Mouse (Mus musculus): ENCODE results near the gene Cog7. TPM values are rescaled to one million over a fixed set of nuclear protein-coding genes. Genes with fewer than 3 reads are reported as not detected.

The Cog7 gene
- polyA plus RNA-seq, 1 experiment from 2014 or later, result 27.8 TPM

DNA sequence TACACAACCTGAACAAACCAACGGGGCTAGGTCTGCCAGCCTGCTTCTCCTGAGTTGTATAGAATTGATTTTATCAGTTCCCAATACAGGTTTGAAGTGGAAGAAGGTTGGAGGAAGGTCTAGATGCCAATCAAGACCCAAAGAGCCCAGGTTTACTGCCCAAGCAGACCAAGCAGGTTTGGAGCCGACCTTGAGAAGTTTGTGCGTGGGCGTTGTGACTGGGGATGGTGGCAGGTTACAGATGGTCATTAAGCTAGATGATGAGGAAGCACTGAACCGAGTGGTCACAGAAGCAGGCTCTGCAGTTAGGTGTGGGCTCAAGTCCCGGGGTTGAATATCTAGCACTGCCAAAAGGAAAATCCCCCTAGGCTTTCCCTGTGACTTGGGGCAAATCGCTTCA is 106.7 kb downstream of the Cog7 start:
- ATAC-seq (ENCODE audit: low FRiP score), result no peak
- no peaks in the 10 kb centered on the region for H3K36me3 ChIP-seq
- H3K27ac ChIP-seq (replicated peaks), result no peak overlapping the region
- no peaks in the 10 kb centered on the region for H3K4me1 ChIP-seq
- no peak overlapping the region for H3K4me3 ChIP-seq (replicated peaks)
- H3K9me3 ChIP-seq (replicated peaks), result no peaks in the 10 kb centered on the region
- WGBS, result 89% methylated on average over 7 of the region's 7 CpGs
- no peak overlapping the region for H3K9ac ChIP-seq (replicated peaks)
- no peaks in the 10 kb centered on the region for H3K27me3 ChIP-seq (replicated peaks)
- H3K4me2 ChIP-seq, result no peak overlapping the region

DNA sequence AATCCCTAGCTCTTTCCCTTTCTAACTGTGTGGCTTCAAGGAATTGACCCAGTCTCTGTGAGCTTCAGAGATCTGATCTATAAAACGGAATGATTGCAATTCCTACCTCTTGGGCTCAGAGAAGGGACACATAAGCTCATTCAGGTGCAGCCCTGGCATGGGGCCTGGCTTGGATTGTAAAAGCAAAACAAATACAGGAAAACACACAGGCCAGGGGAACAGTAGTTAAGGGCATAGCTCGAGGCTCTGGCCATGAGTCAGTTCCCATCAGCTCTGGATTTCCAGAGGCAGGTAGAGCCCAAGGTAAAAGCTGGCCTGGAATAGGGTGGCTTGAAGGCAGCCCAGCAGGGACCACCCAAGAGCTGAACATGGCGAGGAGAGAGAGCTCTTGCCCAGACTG is 107.5 kb downstream of the Cog7 start:
- no peak for ATAC-seq (ENCODE audit: low FRiP score)
- Histone ChIP-seq H3K4me1 (no peaks in the 10 kb centered on the region), H3K4me2 (no peak overlapping the region), H3K27me3 (replicated peaks) (no peaks in the 10 kb centered on the region), H3K36me3 (no peaks in the 10 kb centered on the region), H3K9me3 (replicated peaks) (no peaks in the 10 kb centered on the region), H3K9ac (replicated peaks) (no peak overlapping the region), H3K4me3 (replicated peaks) (no peak overlapping the region), H3K27ac (replicated peaks) (no peak overlapping the region)
- WGBS, result 60% methylated on average over 3 of the region's 3 CpGs

DNA sequence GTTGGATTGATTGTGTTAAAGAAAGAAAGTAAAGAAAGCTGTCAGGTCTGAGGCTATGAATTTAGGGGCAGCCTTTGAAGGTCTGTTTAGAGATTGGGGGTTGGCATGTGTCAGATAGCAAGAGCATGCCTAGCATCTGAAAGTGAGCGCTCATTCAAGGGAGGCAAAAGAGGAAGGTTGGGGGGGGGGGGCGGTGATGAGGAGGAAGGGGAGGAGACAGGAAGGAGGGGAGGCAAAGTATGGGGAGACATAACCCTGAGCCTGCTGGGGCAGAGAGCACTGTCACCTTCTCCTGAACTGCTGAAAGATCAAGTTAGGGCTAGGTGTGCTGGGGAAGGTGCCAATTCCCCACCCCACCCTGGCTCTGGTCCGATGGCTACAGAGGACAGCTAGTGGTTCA is 109.9 kb downstream of the Cog7 start:
- ATAC-seq (ENCODE audit: low FRiP score), result no peak
- WGBS, result 76% methylated on average over 2 of the region's 3 CpGs
- Histone ChIP-seq H3K9ac (replicated peaks) (no peak overlapping the region), H3K27ac (replicated peaks) (no peak overlapping the region), H3K4me3 (replicated peaks) (no peak overlapping the region), H3K9me3 (replicated peaks) (no peaks in the 10 kb centered on the region), H3K27me3 (replicated peaks) (no peaks in the 10 kb centered on the region), H3K4me2 (no peak overlapping the region), H3K36me3 (no peaks in the 10 kb centered on the region), H3K4me1 (no peaks in the 10 kb centered on the region)

DNA sequence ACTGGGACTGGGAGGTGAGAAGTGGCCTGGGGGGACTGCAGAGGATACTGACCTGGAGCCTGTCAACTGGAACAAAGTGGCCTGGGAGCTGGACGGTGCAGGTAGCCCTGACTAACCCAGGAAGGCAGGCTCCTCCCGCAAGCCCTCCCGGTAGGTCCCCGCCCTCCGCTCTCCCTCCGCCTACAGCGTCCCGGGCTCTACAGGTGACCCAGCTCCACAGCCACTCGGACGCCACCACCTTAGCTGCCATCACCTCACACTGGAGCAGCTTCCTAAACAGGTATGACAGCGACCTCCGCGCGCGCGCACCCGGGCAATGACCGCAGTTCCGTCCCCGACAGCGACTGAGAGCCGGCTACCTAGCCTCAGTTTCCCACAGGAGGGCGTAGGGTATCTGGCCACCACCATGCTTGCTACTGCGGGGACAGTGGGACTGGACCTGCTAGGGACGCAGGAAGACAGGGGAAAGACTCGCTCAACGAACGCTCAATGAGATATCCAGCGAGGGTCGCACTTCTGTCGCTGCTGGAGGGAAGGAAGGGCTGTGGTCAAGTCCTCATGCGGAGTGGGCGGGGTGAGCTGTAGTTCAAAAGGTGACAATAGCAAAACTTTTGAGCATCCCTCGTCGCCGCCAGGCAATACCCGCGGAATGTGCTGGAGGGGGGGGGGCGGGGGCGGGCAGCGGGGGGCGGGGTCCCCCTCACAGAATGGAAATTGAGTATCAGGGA is 116.5 kb downstream of the Cog7 start, which contains the start of gene Scnn1b:
Gene Scnn1b, plus strand, starts transcription at position 181 of the 728 bp plus-strand sequence.
- Histone ChIP-seq H3K36me3 (no peaks in the 10 kb centered on the region), H3K27ac (replicated peaks) (no peak within 1 kb of the TSS), H3K4me2 (peak within 1 kb of the TSS; percentile 80), H3K4me1 (peaks cover 10% of the 10 kb centered on the region), H3K27me3 (replicated peaks) (peaks cover 33% of the 10 kb centered on the region), H3K4me3 (replicated peaks) (peak within 1 kb of the TSS; percentile 39), H3K9me3 (replicated peaks) (no peaks in the 10 kb centered on the region), H3K9ac (replicated peaks) (no peak within 1 kb of the TSS)
- ATAC-seq (ENCODE audit: low FRiP score), result no peak
- WGBS, result 3% methylated on average over 40 of the region's 42 CpGs

DNA sequence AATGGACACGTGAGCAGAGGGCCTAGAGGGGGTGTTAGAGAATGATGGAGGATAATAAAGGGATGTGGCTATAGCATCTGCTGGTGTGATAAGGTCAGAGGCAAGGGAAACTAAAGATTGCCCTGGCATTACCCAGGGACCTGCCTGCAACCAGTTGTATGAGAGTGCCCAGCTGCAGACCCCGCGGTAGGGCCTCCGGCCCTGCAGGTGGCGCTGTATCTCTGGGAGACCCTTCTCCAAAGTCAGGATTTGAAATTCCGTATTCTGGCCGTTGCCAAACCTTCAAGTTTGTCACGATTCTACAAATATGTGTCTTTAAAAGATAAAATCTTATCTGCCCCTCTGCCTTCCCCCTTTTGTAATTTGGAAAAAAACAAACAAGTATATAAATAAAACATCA is 122.6 kb downstream of the Cog7 start:
- Histone ChIP-seq H3K27ac (replicated peaks) (no peak overlapping the region), H3K9ac (replicated peaks) (no peak overlapping the region), H3K36me3 (no peaks in the 10 kb centered on the region), H3K4me2 (no peak overlapping the region), H3K4me3 (replicated peaks) (no peak overlapping the region), H3K27me3 (replicated peaks) (peaks cover 8% of the 10 kb centered on the region), H3K9me3 (replicated peaks) (no peaks in the 10 kb centered on the region), H3K4me1 (no peaks in the 10 kb centered on the region)
- 84% methylated on average over 8 of the region's 8 CpGs for WGBS
- no peak for ATAC-seq (ENCODE audit: low FRiP score)

DNA sequence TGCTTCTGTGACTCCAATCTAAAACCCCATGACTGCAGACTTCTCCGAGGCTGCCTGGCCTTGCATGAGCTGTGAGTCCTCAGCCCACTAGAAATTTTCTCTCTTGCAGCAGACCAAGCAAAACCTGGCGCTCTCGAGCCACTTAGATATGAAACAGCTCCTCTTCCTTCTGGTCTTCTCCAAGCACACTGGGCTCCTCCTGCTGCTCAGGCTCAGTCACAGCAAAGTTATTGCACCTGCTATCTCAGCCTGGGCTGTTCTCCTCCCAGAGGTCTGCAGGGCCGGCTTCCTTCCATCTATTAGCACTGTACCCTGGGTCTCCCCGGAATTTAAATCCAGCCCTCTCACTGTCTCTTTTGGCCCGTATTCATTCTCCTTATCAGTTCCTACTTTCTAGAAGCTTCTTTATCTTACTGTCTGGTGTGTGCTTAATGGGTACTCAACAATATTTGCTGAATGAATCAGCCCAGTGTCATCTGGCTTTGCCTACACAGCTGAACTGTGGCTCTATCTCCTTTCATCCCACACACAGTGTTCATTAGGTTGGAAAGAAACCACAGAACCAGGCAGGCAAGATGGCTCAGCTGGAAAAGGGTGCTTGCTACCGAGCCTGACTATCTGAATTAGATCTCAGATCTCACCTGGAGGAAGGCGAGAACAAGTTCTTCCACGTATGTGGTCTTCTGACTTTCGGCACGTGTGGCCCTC is 124.2 kb downstream of the Cog7 start:
- ATAC-seq (ENCODE audit: low FRiP score), result no peak
- no peak overlapping the region for H3K4me3 ChIP-seq (replicated peaks)
- no peak overlapping the region for H3K9ac ChIP-seq (replicated peaks)
- no peaks in the 10 kb centered on the region for H3K4me1 ChIP-seq
- no peaks in the 10 kb centered on the region for H3K27me3 ChIP-seq (replicated peaks)
- H3K27ac ChIP-seq (replicated peaks), result no peak overlapping the region
- no peak overlapping the region for H3K4me2 ChIP-seq
- H3K9me3 ChIP-seq (replicated peaks), result no peaks in the 10 kb centered on the region
- no peaks in the 10 kb centered on the region for H3K36me3 ChIP-seq
- WGBS, result 85% methylated on average over 11 of the region's 11 CpGs

DNA sequence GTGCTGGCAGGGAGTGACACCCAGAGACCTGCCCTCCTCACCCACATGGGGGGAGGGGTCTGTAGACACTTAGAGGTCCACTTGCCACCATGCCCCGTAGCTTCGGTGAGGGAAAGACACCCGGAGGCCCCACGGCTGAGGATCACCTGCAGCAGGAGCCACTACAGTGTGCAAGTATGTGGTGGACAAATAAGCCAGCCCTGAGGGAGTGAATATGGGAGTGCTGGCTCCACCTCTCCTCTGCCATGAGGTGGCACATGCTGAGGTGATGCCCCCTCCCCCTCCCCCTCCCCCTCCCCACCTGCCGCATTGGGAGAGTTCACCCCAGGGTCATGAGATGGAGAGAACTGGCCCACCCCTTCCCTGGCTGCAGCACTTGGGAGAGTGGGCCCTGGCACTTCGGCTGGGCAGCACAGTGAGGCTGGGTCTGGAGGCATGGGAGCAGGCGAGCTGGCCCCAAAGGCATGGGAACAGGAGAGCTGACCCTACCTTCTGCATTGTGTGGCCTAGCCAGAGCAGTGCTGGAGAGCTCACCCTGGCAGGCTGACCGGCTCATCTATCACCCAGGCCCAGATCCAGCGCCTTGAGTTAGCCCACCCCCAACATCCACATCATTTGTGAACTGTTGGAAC is 132.9 kb downstream of the Cog7 start:
- no peaks in the 10 kb centered on the region for H3K9me3 ChIP-seq (replicated peaks)
- ATAC-seq (ENCODE audit: low FRiP score), result no peak
- H3K4me1 ChIP-seq, result no peaks in the 10 kb centered on the region
- H3K27me3 ChIP-seq (replicated peaks), result no peaks in the 10 kb centered on the region
- WGBS, result 81% methylated on average over 9 of the region's 9 CpGs
- H3K27ac ChIP-seq (replicated peaks), result no peak overlapping the region
- no peaks in the 10 kb centered on the region for H3K36me3 ChIP-seq
- no peak overlapping the region for H3K4me2 ChIP-seq
- H3K4me3 ChIP-seq (replicated peaks), result no peak overlapping the region
- no peak overlapping the region for H3K9ac ChIP-seq (replicated peaks)

DNA sequence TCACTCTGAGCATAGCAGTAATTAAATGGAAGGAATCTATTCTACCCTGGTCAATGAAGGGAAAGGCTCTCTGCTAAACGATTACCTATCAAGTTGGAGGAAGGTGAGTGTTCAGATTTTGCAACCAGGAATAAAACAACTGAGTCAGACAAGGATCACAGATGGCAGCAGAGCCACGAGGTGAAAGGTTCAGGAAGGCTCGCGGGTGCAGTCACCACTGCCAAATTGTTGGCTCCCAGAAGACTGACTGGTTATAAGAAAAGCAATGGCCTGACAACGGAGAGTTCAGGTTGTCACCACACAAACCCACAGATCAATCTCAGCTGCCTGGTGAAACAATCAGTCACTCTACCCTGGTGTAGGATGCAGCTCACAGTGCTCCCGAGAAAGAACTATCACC is 135.5 kb downstream of the Cog7 start:
- H3K27me3 ChIP-seq (replicated peaks), result no peaks in the 10 kb centered on the region
- no peak overlapping the region for H3K4me2 ChIP-seq
- H3K4me3 ChIP-seq (replicated peaks), result no peak overlapping the region
- ATAC-seq (ENCODE audit: low FRiP score), result no peak
- no peaks in the 10 kb centered on the region for H3K4me1 ChIP-seq
- H3K27ac ChIP-seq (replicated peaks), result no peak overlapping the region
- 77% methylated on average over 6 of the region's 6 CpGs for WGBS
- H3K9me3 ChIP-seq (replicated peaks), result no peaks in the 10 kb centered on the region
- no peak overlapping the region for H3K9ac ChIP-seq (replicated peaks)
- H3K36me3 ChIP-seq, result no peaks in the 10 kb centered on the region

DNA sequence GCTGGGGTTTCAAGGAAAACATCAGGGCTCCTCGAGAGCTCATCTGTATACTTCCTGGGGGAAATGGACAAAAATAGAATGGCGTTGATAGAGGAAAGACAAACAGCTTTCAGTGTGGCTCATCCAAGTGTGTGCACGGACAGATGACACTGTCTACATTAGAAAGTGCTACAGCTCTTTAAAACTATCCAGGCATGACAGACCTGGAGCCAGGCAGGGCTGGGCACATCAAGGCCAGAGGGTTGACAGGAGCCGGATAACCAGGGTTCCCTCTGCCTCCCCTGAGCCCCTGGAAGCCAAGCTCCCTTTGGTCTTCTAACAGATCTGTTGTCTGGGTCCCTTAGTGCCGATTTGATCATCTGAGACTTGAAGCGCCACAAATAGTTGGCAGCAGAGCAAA is 139.3 kb downstream of the Cog7 start:
- no peak for ATAC-seq (ENCODE audit: low FRiP score)
- H3K9ac ChIP-seq (replicated peaks), result no peak overlapping the region
- H3K27ac ChIP-seq (replicated peaks), result no peak overlapping the region
- H3K27me3 ChIP-seq (replicated peaks), result no peaks in the 10 kb centered on the region
- H3K4me2 ChIP-seq, result no peak overlapping the region
- H3K9me3 ChIP-seq (replicated peaks), result no peaks in the 10 kb centered on the region
- WGBS, result 73% methylated on average over 6 of the region's 6 CpGs
- H3K4me3 ChIP-seq (replicated peaks), result no peak overlapping the region
- no peaks in the 10 kb centered on the region for H3K4me1 ChIP-seq
- H3K36me3 ChIP-seq, result no peaks in the 10 kb centered on the region

DNA sequence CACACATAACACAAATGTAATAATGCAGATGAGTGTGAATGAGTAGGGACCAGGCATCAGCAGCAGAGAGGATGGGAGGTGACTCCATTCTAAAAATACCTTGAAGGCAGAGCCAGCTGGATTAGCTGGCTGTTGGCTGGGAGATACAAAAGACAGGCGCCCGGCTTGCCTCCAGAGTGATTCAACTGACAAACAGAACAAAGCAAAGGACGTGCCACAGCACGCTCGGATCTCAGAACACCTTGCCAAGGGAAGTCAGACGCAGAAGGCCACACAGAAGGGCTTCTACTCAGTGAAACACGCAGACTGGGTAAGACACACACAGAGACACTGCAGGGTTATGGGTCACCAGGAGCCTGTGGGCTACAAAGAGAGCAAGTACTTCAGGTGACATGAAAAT is 140.7 kb downstream of the Cog7 start:
- Histone ChIP-seq H3K27ac (replicated peaks) (no peak overlapping the region), H3K9me3 (replicated peaks) (no peaks in the 10 kb centered on the region), H3K9ac (replicated peaks) (no peak overlapping the region), H3K4me3 (replicated peaks) (no peak overlapping the region), H3K4me1 (no peaks in the 10 kb centered on the region), H3K4me2 (no peak overlapping the region), H3K27me3 (replicated peaks) (no peaks in the 10 kb centered on the region), H3K36me3 (no peaks in the 10 kb centered on the region)
- ATAC-seq (ENCODE audit: low FRiP score), result no peak
- WGBS, result 80% methylated on average over 7 of the region's 7 CpGs

DNA sequence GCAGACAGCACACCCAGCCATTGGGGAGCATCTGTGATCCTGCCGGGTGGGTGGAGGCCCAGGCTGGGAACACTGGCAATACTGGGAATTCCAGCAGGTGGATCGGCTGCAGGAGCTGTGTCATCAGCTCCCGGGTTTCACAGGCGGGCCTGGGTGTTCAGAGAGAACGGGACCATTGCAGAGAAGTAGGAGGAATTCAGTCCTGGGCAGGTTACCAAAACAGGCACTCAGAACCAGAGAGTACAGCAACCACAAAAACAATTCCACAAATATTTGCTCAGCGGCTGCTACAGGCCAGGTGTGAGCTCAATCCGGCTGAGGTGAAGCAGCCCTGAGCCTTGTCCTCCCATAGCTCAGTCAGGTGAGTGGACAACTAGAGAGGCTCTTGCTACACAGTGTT is 144.7 kb downstream of the Cog7 start:
- 97% methylated on average over 7 of the region's 7 CpGs for WGBS

DNA sequence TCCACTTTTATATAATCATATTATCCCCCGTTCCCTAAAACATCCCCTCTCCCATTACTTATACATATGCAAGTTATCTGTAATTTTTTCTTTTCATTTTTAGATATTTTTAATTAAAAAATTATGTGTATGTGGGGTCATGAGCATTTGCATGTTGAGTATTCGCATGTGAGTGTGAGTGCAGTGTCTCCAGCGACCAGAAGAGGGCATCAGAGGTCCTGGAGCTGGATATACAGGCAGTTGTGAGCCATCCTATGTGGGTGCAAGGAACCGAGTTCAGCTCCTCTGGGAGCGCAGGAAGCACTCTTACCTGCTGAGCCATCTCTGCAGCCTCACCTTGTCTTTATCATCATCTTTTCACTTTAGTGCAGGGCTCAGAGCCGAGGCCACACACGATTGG is 146.1 kb downstream of the Cog7 start:
- ATAC-seq (ENCODE audit: low FRiP score), result no peak
- WGBS, result 87% methylated on average over 7 of the region's 7 CpGs
- H3K4me1 ChIP-seq, result no peaks in the 10 kb centered on the region
- H3K9me3 ChIP-seq (replicated peaks), result no peaks in the 10 kb centered on the region
- H3K9ac ChIP-seq (replicated peaks), result no peak overlapping the region
- no peaks in the 10 kb centered on the region for H3K36me3 ChIP-seq
- H3K27ac ChIP-seq (replicated peaks), result no peak overlapping the region
- H3K4me3 ChIP-seq (replicated peaks), result no peak overlapping the region
- H3K4me2 ChIP-seq, result no peak overlapping the region
- no peaks in the 10 kb centered on the region for H3K27me3 ChIP-seq (replicated peaks)

More for the DNA sequence above, 144.7 kb downstream of the Cog7 start:
- Histone ChIP-seq H3K27me3 (replicated peaks) (no peaks in the 10 kb centered on the region), H3K36me3 (no peaks in the 10 kb centered on the region), H3K9ac (replicated peaks) (no peak overlapping the region), H3K4me2 (no peak overlapping the region), H3K9me3 (replicated peaks) (no peaks in the 10 kb centered on the region), H3K27ac (replicated peaks) (no peak overlapping the region), H3K4me1 (no peaks in the 10 kb centered on the region), H3K4me3 (replicated peaks) (no peak overlapping the region)
- ATAC-seq (ENCODE audit: low FRiP score), result no peak
